Mouse (Mus musculus) limb, embryonic 10.5 days (tissue): ENCODE results near the gene Sppl3. TPM values are rescaled to one million over a fixed set of nuclear protein-coding genes. Genes with fewer than 3 reads are reported as not detected.
"Not testable (repeated sequence)": the region's sequence is repeated elsewhere in the genome, so short reads cannot be mapped to it uniquely, and the experiment has no call there.

Experiments
- DNase-seq: peaks from one replicate; pipeline ENCODE4 v3.0.0-alpha.2; 2017; ENCODE audit warnings: low spot score
- H3K27ac ChIP-seq: fragments of 300-500 bp; sonication (generic); 2 replicates; pipeline ENCODE4 v1.5.1; 2016; ENCODE audit warnings: mild to moderate bottlenecking
- H3K27me3 ChIP-seq: fragments of 300-500 bp; sonication (generic); 2 replicates; pipeline ENCODE4 v1.6.1; 2016; ENCODE audit warnings: low read depth, mild to moderate bottlenecking; ENCODE audit not compliant: poor library complexity, severe bottlenecking
- H3K36me3 ChIP-seq: fragments of 300-500 bp; sonication (generic); 2 replicates; pipeline ENCODE4 v1.6.1; 2016; ENCODE audit warnings: mild to moderate bottlenecking, moderate library complexity
- H3K4me1 ChIP-seq: fragments of 300-500 bp; sonication (generic); 2 replicates; pipeline ENCODE4 v1.6.1; 2016
- H3K4me3 ChIP-seq: fragments of 300-500 bp; sonication (generic); 2 replicates; pipeline ENCODE4 v1.5.1; 2016; ENCODE audit warnings: mild to moderate bottlenecking, moderate library complexity
- H3K9me3 ChIP-seq: fragments of 300-500 bp; sonication (generic); replicated peaks from 2 replicates; pipeline ENCODE4 v1.6.1; 2016; ENCODE audit warnings: mild to moderate bottlenecking
- WGBS: fragments of 180-500 bp; shearing (Covaris S2); methylation state at CpG from one replicate; pipeline ENCODE4 v1.1.7; 2016; 5-methylcytosine and 5-hydroxymethylcytosine counted together
- polyA plus RNA-seq: library from polyadenylated mRNA; unstranded; fragments of >200 nt; fragmentation: Nextera tagmentation; extraction: Ambion mirVana; gene quantifications from 2 replicates; pipeline ENCODE4 v1.2.1, GENCODE M21; 2016

Gene Sppl3
- polyA plus RNA-seq, 1 experiment from 2014 or later = 15.2 TPM

GRCm38 (mm10) chr5:115072143-115072542 is 61.2 kb downstream of the Sppl3 start:
- Histone ChIP-seq H3K4me1 (peaks cover 26% of the 10 kb centered on the region), H3K27ac (no peak overlapping the region; the same call in 1 of the 2 replicates), H3K9me3 (no peaks in the 10 kb centered on the region), H3K27me3 (no peaks in the 10 kb centered on the region), H3K4me3 (no peak overlapping the region), H3K36me3 (peaks cover 29% of the 10 kb centered on the region)
- DNase-seq = no peak
- WGBS = 96% methylated on average over 7 of the region's 7 CpGs

GRCm38 (mm10) chr5:115073306-115073705 is 62.4 kb downstream of the Sppl3 start:
- not testable (repeated sequence) for H3K27me3 ChIP-seq, H3K4me3 ChIP-seq, H3K9me3 ChIP-seq, DNase-seq, H3K27ac ChIP-seq
- WGBS = 24% methylated on average over 8 of the region's 8 CpGs
- peaks cover 38% of the 10 kb centered on the region for H3K36me3 ChIP-seq
- peaks cover 26% of the 10 kb centered on the region for H3K4me1 ChIP-seq

- 80% methylated on average over 4 of the region's 4 CpGs for WGBS
- Histone ChIP-seq H3K27ac (no peak overlapping the region), H3K27me3 (no peaks in the 10 kb centered on the region), H3K4me1 (peaks cover 26% of the 10 kb centered on the region), H3K36me3 (peaks cover 40% of the 10 kb centered on the region), H3K9me3 (no peaks in the 10 kb centered on the region), H3K4me3 (no peak overlapping the region)
- no peak for DNase-seq
Observed at GRCm38 (mm10) chr5:115074749-115075148, 63.8 kb downstream of the Sppl3 start.

- Histone ChIP-seq H3K4me1 (peaks cover 22% of the 10 kb centered on the region), H3K27me3 (no peaks in the 10 kb centered on the region), H3K9me3 (no peaks in the 10 kb centered on the region), H3K4me3 (no peak overlapping the region), H3K27ac (no peak overlapping the region), H3K36me3 (peaks cover 45% of the 10 kb centered on the region)
- peak; percentile 69 for DNase-seq
- WGBS = 58% methylated on average over 5 of the region's 5 CpGs
Observed at GRCm38 (mm10) chr5:115076144-115076901, 65.4 kb downstream of the Sppl3 start.

- H3K9me3 ChIP-seq = no peaks in the 10 kb centered on the region
- no peak overlapping the region for H3K27ac ChIP-seq
- H3K4me1 ChIP-seq = no peaks in the 10 kb centered on the region
- no peaks in the 10 kb centered on the region for H3K27me3 ChIP-seq
- no peak for DNase-seq
- 84% methylated on average over 5 of the region's 5 CpGs for WGBS
- peaks cover 73% of the 10 kb centered on the region for H3K36me3 ChIP-seq
- no peak overlapping the region for H3K4me3 ChIP-seq
Observed at GRCm38 (mm10) chr5:115081636-115082035, 70.7 kb downstream of the Sppl3 start.

- Histone ChIP-seq H3K4me1 (no peaks in the 10 kb centered on the region), H3K4me3 (no peak overlapping the region), H3K36me3 (peaks cover 74% of the 10 kb centered on the region), H3K27me3 (no peaks in the 10 kb centered on the region), H3K27ac (no peak overlapping the region), H3K9me3 (no peaks in the 10 kb centered on the region)
- 91% methylated on average over 6 of the region's 6 CpGs for WGBS
- DNase-seq = no peak
Observed at GRCm38 (mm10) chr5:115083492-115083891, 72.6 kb downstream of the Sppl3 start.

- no peaks in the 10 kb centered on the region for H3K9me3 ChIP-seq
- no peaks in the 10 kb centered on the region for H3K4me1 ChIP-seq
- no peaks in the 10 kb centered on the region for H3K27me3 ChIP-seq
- no peak overlapping the region for H3K4me3 ChIP-seq
- 98% methylated on average over 2 of the region's 2 CpGs for WGBS
- peaks cover 93% of the 10 kb centered on the region for H3K36me3 ChIP-seq
- no peak for DNase-seq
- no peak overlapping the region for H3K27ac ChIP-seq
Observed at GRCm38 (mm10) chr5:115085675-115086074, 74.7 kb downstream of the Sppl3 start.

- 95% methylated on average over 5 of the region's 5 CpGs for WGBS
- H3K27me3 ChIP-seq = no peaks in the 10 kb centered on the region
- no peak overlapping the region for H3K27ac ChIP-seq
- peaks cover 99% of the 10 kb centered on the region for H3K36me3 ChIP-seq
- no peak for DNase-seq
- no peaks in the 10 kb centered on the region for H3K4me1 ChIP-seq
- no peak overlapping the region for H3K4me3 ChIP-seq
- no peaks in the 10 kb centered on the region for H3K9me3 ChIP-seq
Observed at GRCm38 (mm10) chr5:115089592-115090268, 78.8 kb downstream of the Sppl3 start.

GRCm38 (mm10) chr5:115091015-115091414 is 80.1 kb downstream of the Sppl3 start:
- H3K27ac ChIP-seq = no peak overlapping the region
- 88% methylated on average over 3 of the region's 3 CpGs for WGBS
- no peaks in the 10 kb centered on the region for H3K9me3 ChIP-seq
- H3K27me3 ChIP-seq = no peaks in the 10 kb centered on the region
- H3K4me3 ChIP-seq = no peak overlapping the region
- H3K36me3 ChIP-seq = peaks cover 99% of the 10 kb centered on the region
- no peaks in the 10 kb centered on the region for H3K4me1 ChIP-seq
- no peak for DNase-seq

- no peaks in the 10 kb centered on the region for H3K27me3 ChIP-seq
- no peak overlapping the region for H3K27ac ChIP-seq
- H3K9me3 ChIP-seq = no peaks in the 10 kb centered on the region
- H3K36me3 ChIP-seq = peaks cover 99% of the 10 kb centered on the region
- H3K4me3 ChIP-seq = no peak overlapping the region
- H3K4me1 ChIP-seq = no peaks in the 10 kb centered on the region
- no peak for DNase-seq
- WGBS = 88% methylated on average over 6 of the region's 6 CpGs
Observed at GRCm38 (mm10) chr5:115091776-115092175, 80.8 kb downstream of the Sppl3 start.

GRCm38 (mm10) chr5:115098195-115098594 is 87.3 kb downstream of the Sppl3 start, which contains the start of gene Gm10401:
Gm10401 (minus strand) TSS chr5:115098295.
- no peak within 1 kb of the TSS for H3K4me3 ChIP-seq
- no peaks in the 10 kb centered on the region for H3K9me3 ChIP-seq
- H3K4me1 ChIP-seq = no peaks in the 10 kb centered on the region
- no peaks in the 10 kb centered on the region for H3K27me3 ChIP-seq
- WGBS = 97% methylated on average over 8 of the region's 8 CpGs
- no peak for DNase-seq
- H3K36me3 ChIP-seq = peaks cover 93% of the 10 kb centered on the region
- no peak within 1 kb of the TSS for H3K27ac ChIP-seq

- Histone ChIP-seq H3K36me3 (peaks cover 93% of the 10 kb centered on the region), H3K9me3 (no peaks in the 10 kb centered on the region), H3K27me3 (no peaks in the 10 kb centered on the region), H3K4me3 (no peak overlapping the region), H3K4me1 (no peaks in the 10 kb centered on the region), H3K27ac (no peak overlapping the region)
- DNase-seq = no peak
- 86% methylated on average over 5 of the region's 5 CpGs for WGBS
Observed at GRCm38 (mm10) chr5:115099530-115099929, 88.6 kb downstream of the Sppl3 start.

GRCm38 (mm10) chr5:115099991-115100390 is 89.1 kb downstream of the Sppl3 start:
- DNase-seq = no peak
- no peak overlapping the region for H3K4me3 ChIP-seq
- peaks cover 89% of the 10 kb centered on the region for H3K36me3 ChIP-seq
- H3K9me3 ChIP-seq = no peaks in the 10 kb centered on the region
- no peaks in the 10 kb centered on the region for H3K4me1 ChIP-seq
- no peaks in the 10 kb centered on the region for H3K27me3 ChIP-seq
- no peak overlapping the region for H3K27ac ChIP-seq
- WGBS = 91% methylated on average over 9 of the region's 9 CpGs
